Mouse (Mus musculus): Measurements from ENCODE around the gene Zic3. TPM values are rescaled to one million over a fixed set of nuclear protein-coding genes. Genes with fewer than 3 reads are reported as not detected.

Zic3 gene
- 8.6 and 9.1 TPM in 2 replicates for polyA plus RNA-seq (2015; fragmentation: Nextera tagmentation; extraction: Ambion mirVana)

GRCm38 (mm10) chrX:58022400-58022799 lies at the start of gene Zic3:
TSS of gene Zic3 (plus strand) at chrX:58022700.
- no peaks in the 10 kb centered on the region for H3K36me3 ChIP-seq
- H3K9ac ChIP-seq, result no peak within 1 kb of the TSS
- no peak for ATAC-seq (ENCODE audit: low FRiP score, low read depth)
- no peak within 1 kb of the TSS for H3K4me3 ChIP-seq
- peaks cover 74% of the 10 kb centered on the region for H3K27me3 ChIP-seq
- H3K4me2 ChIP-seq (replicated peaks), result no peak within 1 kb of the TSS
- no peaks in the 10 kb centered on the region for H3K9me3 ChIP-seq
- WGBS, result 78% methylated on average over 2 of the region's 2 CpGs
- no peak within 1 kb of the TSS for H3K27ac ChIP-seq
- no peaks in the 10 kb centered on the region for H3K4me1 ChIP-seq

- Histone ChIP-seq H3K9me3 (no peaks in the 10 kb centered on the region), H3K4me1 (no peaks in the 10 kb centered on the region), H3K9ac (no peak overlapping the region), H3K36me3 (no peaks in the 10 kb centered on the region), H3K27ac (no peak overlapping the region), H3K27me3 (no peaks in the 10 kb centered on the region), H3K4me2 (replicated peaks) (no peak overlapping the region), H3K4me3 (no peak overlapping the region)
- no peak for ATAC-seq (ENCODE audit: low FRiP score, low read depth)
- 74% methylated on average over 4 of the region's 4 CpGs for whole genome bisulfite sequencing
Observed at GRCm38 (mm10) chrX:57982351-57982750, 40.1 kb upstream of the Zic3 start.

GRCm38 (mm10) chrX:57987455-57988109 lies 34.9 kb upstream of the Zic3 start:
- WGBS, result 76% methylated on average over 10 of the region's 10 CpGs
- Histone ChIP-seq H3K27ac (no peak overlapping the region), H3K27me3 (no peaks in the 10 kb centered on the region), H3K4me1 (no peaks in the 10 kb centered on the region), H3K4me2 (replicated peaks) (no peak overlapping the region), H3K9me3 (no peaks in the 10 kb centered on the region), H3K36me3 (no peaks in the 10 kb centered on the region), H3K4me3 (no peak overlapping the region), H3K9ac (no peak overlapping the region)
- no peak for ATAC-seq (ENCODE audit: low FRiP score, low read depth)

- 68% methylated on average over 5 of the region's 5 CpGs for WGBS
- H3K27ac ChIP-seq, result no peak overlapping the region
- no peak overlapping the region for H3K4me2 ChIP-seq (replicated peaks)
- H3K4me1 ChIP-seq, result no peaks in the 10 kb centered on the region
- peaks cover 56% of the 10 kb centered on the region for H3K27me3 ChIP-seq
- H3K4me3 ChIP-seq, result no peak overlapping the region
- no peaks in the 10 kb centered on the region for H3K9me3 ChIP-seq
- no peak overlapping the region for H3K9ac ChIP-seq
- ATAC-seq (ENCODE audit: low FRiP score, low read depth), result no peak
- no peaks in the 10 kb centered on the region for H3K36me3 ChIP-seq
Observed at GRCm38 (mm10) chrX:58013391-58013790, 9.1 kb upstream of the Zic3 start.

GRCm38 (mm10) chrX:58014093-58014492 lies 8.4 kb upstream of the Zic3 start:
- H3K36me3 ChIP-seq, result no peaks in the 10 kb centered on the region
- H3K4me2 ChIP-seq (replicated peaks), result no peak overlapping the region
- ATAC-seq (ENCODE audit: low FRiP score, low read depth), result no peak
- H3K9ac ChIP-seq, result no peak overlapping the region
- WGBS, result 26% methylated on average over 12 of the region's 12 CpGs
- no peaks in the 10 kb centered on the region for H3K9me3 ChIP-seq
- no peaks in the 10 kb centered on the region for H3K4me1 ChIP-seq
- H3K27me3 ChIP-seq, result peaks cover 62% of the 10 kb centered on the region
- H3K4me3 ChIP-seq, result no peak overlapping the region
- no peak overlapping the region for H3K27ac ChIP-seq

- Histone ChIP-seq H3K27me3 (peaks cover 68% of the 10 kb centered on the region), H3K9me3 (no peaks in the 10 kb centered on the region), H3K4me2 (replicated peaks) (no peak overlapping the region), H3K4me1 (no peaks in the 10 kb centered on the region), H3K36me3 (no peaks in the 10 kb centered on the region), H3K9ac (no peak overlapping the region), H3K27ac (no peak overlapping the region), H3K4me3 (no peak overlapping the region)
- WGBS, result 29% methylated on average over 13 of the region's 13 CpGs
- ATAC-seq (ENCODE audit: low FRiP score, low read depth), result no peak
Observed at GRCm38 (mm10) chrX:58014761-58015160, 7.7 kb upstream of the Zic3 start.

- Histone ChIP-seq H3K27me3 (peaks cover 75% of the 10 kb centered on the region), H3K36me3 (no peaks in the 10 kb centered on the region), H3K4me1 (no peaks in the 10 kb centered on the region), H3K4me2 (replicated peaks) (peak overlapping the region; percentile 46), H3K4me3 (no peak overlapping the region; the same call in 1 of the 2 replicates), H3K9me3 (no peaks in the 10 kb centered on the region), H3K27ac (no peak overlapping the region), H3K9ac (no peak overlapping the region)
- WGBS, result 17% methylated on average over 29 of the region's 29 CpGs
- ATAC-seq (ENCODE audit: low FRiP score, low read depth), result no peak
Observed at GRCm38 (mm10) chrX:58015336-58015945, 7.1 kb upstream of the Zic3 start.

- Histone ChIP-seq H3K27ac (no peak overlapping the region), H3K27me3 (peaks cover 89% of the 10 kb centered on the region), H3K4me3 (peak overlapping the region; percentile 30; the same call in 1 of the 2 replicates), H3K9me3 (no peaks in the 10 kb centered on the region), H3K36me3 (no peaks in the 10 kb centered on the region), H3K4me2 (replicated peaks) (peak overlapping the region; percentile 55), H3K9ac (no peak overlapping the region), H3K4me1 (no peaks in the 10 kb centered on the region)
- WGBS, result 19% methylated on average over 24 of the region's 24 CpGs
- ATAC-seq (ENCODE audit: low FRiP score, low read depth), result no peak
Observed at GRCm38 (mm10) chrX:58018720-58019119, 3.8 kb upstream of the Zic3 start.

GRCm38 (mm10) chrX:58019257-58019953 lies 3.1 kb upstream of the Zic3 start:
- Histone ChIP-seq H3K27ac (no peak overlapping the region), H3K4me3 (peak overlapping the region; percentile 30), H3K9ac (no peak overlapping the region), H3K36me3 (no peaks in the 10 kb centered on the region), H3K27me3 (peaks cover 87% of the 10 kb centered on the region), H3K4me2 (replicated peaks) (peak overlapping the region; percentile 55), H3K4me1 (no peaks in the 10 kb centered on the region), H3K9me3 (no peaks in the 10 kb centered on the region)
- 17% methylated on average over 32 of the region's 33 CpGs for WGBS
- ATAC-seq (ENCODE audit: low FRiP score, low read depth), result no peak

GRCm38 (mm10) chrX:58027631-58028030 lies 5.1 kb downstream of the Zic3 start:
- WGBS, result 15% methylated on average over 7 of the region's 9 CpGs
- Histone ChIP-seq H3K4me1 (no peaks in the 10 kb centered on the region), H3K9me3 (no peaks in the 10 kb centered on the region), H3K4me3 (no peak overlapping the region), H3K36me3 (no peaks in the 10 kb centered on the region), H3K4me2 (replicated peaks) (peak overlapping the region; percentile 37; the same call in 1 of the 2 replicates), H3K27me3 (peaks cover 77% of the 10 kb centered on the region), H3K27ac (no peak overlapping the region), H3K9ac (no peak overlapping the region)
- no peak for ATAC-seq (ENCODE audit: low FRiP score, low read depth)

GRCm38 (mm10) chrX:58028082-58028481 lies 5.6 kb downstream of the Zic3 start:
- Histone ChIP-seq H3K27me3 (peaks cover 79% of the 10 kb centered on the region), H3K27ac (no peak overlapping the region)
- WGBS, result 9% methylated on average over 16 of the region's 16 CpGs

GRCm38 (mm10) chrX:58028858-58029257 lies 6.4 kb downstream of the Zic3 start:
- H3K4me2 ChIP-seq (replicated peaks), result no peak overlapping the region
- no peaks in the 10 kb centered on the region for H3K9me3 ChIP-seq
- no peaks in the 10 kb centered on the region for H3K4me1 ChIP-seq
- WGBS, result 21% methylated on average over 8 of the region's 8 CpGs
- H3K4me3 ChIP-seq, result no peak overlapping the region
- no peak overlapping the region for H3K27ac ChIP-seq
- peaks cover 82% of the 10 kb centered on the region for H3K27me3 ChIP-seq
- H3K36me3 ChIP-seq, result no peaks in the 10 kb centered on the region
- ATAC-seq (ENCODE audit: low FRiP score, low read depth), result no peak
- H3K9ac ChIP-seq, result no peak overlapping the region

More at GRCm38 (mm10) chrX:58028082-58028481, 5.6 kb downstream of the Zic3 start:
- Histone ChIP-seq H3K4me3 (peak overlapping the region; percentile 16), H3K36me3 (no peaks in the 10 kb centered on the region), H3K9me3 (no peaks in the 10 kb centered on the region), H3K9ac (no peak overlapping the region), H3K4me1 (no peaks in the 10 kb centered on the region), H3K4me2 (replicated peaks) (peak overlapping the region; percentile 37)
- no peak for ATAC-seq (ENCODE audit: low FRiP score, low read depth)
